Mouse (Mus musculus): ENCODE results near the gene Klhl9. TPM values are rescaled to one million over a fixed set of nuclear protein-coding genes. Genes with fewer than 3 reads are reported as not detected.
"Not testable (repeated sequence)": the region's sequence is repeated elsewhere in the genome, so short reads cannot be mapped to it uniquely, and the experiment has no call there.

Klhl9 gene
- polyA plus RNA-seq (2016; fragmentation: Nextera tagmentation; extraction: Ambion mirVana): 144 and 152 TPM in 2 replicates

GRCm38 (mm10) chr4:88721791-88722721 is at the start of gene Klhl9, which contains the start of gene Gm26566:
Gene Klhl9, minus strand, starts transcription at chr4:88722465.
Gene Gm26566, plus strand, starts transcription at chr4:88721805.
- Histone ChIP-seq H3K36me3 (peaks cover 12% of the 10 kb centered on the region), H3K4me2 (replicated peaks) (peak within 1 kb of the TSS; percentile 81), H3K9ac (peak within 1 kb of the TSS; percentile 99), H3K4me1 (peaks cover 26% of the 10 kb centered on the region), H3K4me3 (peak within 1 kb of the TSS; percentile 92), H3K27me3 (no peaks in the 10 kb centered on the region), H3K27ac (peak within 1 kb of the TSS; percentile 99), H3K9me3 (replicated peaks) (no peaks in the 10 kb centered on the region)
- peak; percentile 97 for ATAC-seq (ENCODE audit: low FRiP score)
- WGBS: under 1% methylated on average over 81 of the region's 82 CpGs

GRCm38 (mm10) chr4:88763384-88764018 is 41.2 kb upstream of the Klhl9 start:
- not testable (repeated sequence) for H3K36me3 ChIP-seq; H3K4me1 ChIP-seq; H3K9ac ChIP-seq; H3K9me3 ChIP-seq (replicated peaks); H3K27me3 ChIP-seq; H3K27ac ChIP-seq; ATAC-seq (ENCODE audit: low FRiP score)
- Histone ChIP-seq H3K4me3 (peak overlapping the region; percentile 30), H3K4me2 (replicated peaks) (peak overlapping the region; percentile 56)
- 3% methylated on average over 32 of the region's 42 CpGs for WGBS

DNA sequence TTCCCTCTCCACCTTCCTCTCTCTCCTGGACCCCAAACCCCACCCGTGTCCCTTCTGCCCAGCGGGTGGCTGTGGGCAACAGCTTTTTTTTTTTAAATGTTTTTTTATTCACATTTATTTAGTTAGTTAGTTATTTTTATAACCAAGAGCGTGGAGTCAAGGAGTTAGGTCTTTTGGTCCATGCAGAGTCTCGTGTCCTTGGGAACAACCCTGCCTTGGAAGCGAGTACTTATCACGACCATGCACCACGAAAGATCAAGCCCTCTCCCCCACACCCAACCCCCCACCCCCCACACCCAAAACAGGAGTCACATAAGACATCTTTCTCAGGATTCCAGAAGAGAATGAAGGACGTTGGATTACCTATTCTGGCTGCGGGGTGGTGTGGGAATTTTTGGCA is 40.1 kb upstream of the Klhl9 start:
- not testable (repeated sequence) for H3K9me3 ChIP-seq (replicated peaks); ATAC-seq (ENCODE audit: low FRiP score); H3K36me3 ChIP-seq; H3K9ac ChIP-seq; H3K4me2 ChIP-seq (replicated peaks); H3K4me1 ChIP-seq; H3K4me3 ChIP-seq; H3K27me3 ChIP-seq; H3K27ac ChIP-seq
- 54% methylated on average over 9 of the region's 9 CpGs for WGBS

GRCm38 (mm10) chr4:88761776-88762175 is 39.5 kb upstream of the Klhl9 start:
- ATAC-seq (ENCODE audit: low FRiP score): not testable (repeated sequence)
- 63% methylated on average over 6 of the region's 8 CpGs for WGBS

DNA sequence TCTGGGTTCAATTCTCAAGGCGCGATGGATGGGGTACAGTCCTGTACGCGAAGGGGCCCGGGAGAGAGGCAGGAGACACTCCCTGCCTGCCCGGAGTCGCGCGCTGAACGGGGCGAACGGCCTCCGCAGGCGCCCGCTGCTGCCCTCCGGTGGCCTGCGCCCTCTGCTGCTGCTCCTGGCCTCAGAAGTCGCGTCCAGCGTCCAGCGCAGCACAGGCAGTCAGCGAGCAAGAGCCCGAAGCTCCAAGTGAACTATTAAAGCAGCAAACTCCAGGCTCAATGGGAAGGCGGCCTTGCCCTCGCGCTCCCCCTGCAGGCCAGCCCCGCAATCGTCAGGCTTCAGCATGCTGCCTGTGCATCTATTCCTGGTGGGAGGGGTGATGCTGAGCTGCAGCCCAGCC is 38.2 kb upstream of the Klhl9 start:
- Histone ChIP-seq H3K4me2 (replicated peaks) (peak overlapping the region; percentile 52), H3K4me3 (peak overlapping the region; percentile 32)
- H3K4me1 ChIP-seq; H3K36me3 ChIP-seq; H3K27ac ChIP-seq; H3K9ac ChIP-seq; ATAC-seq (ENCODE audit: low FRiP score); H3K9me3 ChIP-seq (replicated peaks); H3K27me3 ChIP-seq: not testable (repeated sequence)
- under 1% methylated on average over 23 of the region's 28 CpGs for WGBS

More at GRCm38 (mm10) chr4:88761776-88762175, 39.5 kb upstream of the Klhl9 start:
- not testable (repeated sequence) for H3K9me3 ChIP-seq (replicated peaks); H3K27ac ChIP-seq; H3K4me3 ChIP-seq; H3K9ac ChIP-seq; H3K27me3 ChIP-seq; H3K36me3 ChIP-seq; H3K4me2 ChIP-seq (replicated peaks); H3K4me1 ChIP-seq

DNA sequence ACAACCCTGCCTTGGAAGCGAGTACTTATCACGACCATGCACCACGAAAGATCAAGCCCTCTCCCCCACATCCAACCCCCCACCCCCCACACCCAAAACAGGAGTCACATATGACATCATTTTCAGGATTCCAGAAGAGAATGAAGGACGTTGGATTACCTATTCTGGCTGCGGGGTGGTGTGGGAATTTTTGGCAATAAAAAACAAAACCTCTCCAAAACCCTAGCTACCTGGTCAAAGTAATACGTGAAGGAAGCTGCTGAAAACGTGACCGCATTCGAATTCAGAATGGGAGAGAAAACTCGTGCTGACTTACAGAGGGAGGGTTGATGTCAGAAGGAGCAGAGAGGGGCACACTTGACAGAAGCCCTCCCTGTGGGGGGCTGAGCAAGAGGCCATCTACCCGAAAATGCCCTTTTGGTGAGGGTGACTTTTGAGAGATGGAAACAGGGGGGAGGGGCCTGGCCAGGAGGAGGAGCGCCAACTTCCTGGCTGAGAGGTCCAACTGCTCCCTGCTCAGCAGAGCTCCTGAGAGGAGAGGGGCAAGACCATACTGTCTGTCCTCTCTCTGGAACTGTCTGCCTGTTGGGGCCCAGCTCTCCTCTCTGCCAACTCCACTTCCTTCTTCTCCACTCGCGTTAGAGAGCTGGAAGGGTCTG is 37.5 kb upstream of the Klhl9 start, which contains the start of gene Gm13283:
TSS of gene Gm13283 (plus strand) at position 510 of the 659 bp plus-strand sequence.
- H3K27me3 ChIP-seq; ATAC-seq (ENCODE audit: low FRiP score); H3K27ac ChIP-seq; H3K9ac ChIP-seq; H3K36me3 ChIP-seq; H3K9me3 ChIP-seq (replicated peaks); H3K4me1 ChIP-seq: not testable (repeated sequence)
- peak within 1 kb of the TSS; percentile 52 for H3K4me2 ChIP-seq (replicated peaks)
- peak within 1 kb of the TSS; percentile 32 for H3K4me3 ChIP-seq
- WGBS: 22% methylated on average over 11 of the region's 14 CpGs

DNA sequence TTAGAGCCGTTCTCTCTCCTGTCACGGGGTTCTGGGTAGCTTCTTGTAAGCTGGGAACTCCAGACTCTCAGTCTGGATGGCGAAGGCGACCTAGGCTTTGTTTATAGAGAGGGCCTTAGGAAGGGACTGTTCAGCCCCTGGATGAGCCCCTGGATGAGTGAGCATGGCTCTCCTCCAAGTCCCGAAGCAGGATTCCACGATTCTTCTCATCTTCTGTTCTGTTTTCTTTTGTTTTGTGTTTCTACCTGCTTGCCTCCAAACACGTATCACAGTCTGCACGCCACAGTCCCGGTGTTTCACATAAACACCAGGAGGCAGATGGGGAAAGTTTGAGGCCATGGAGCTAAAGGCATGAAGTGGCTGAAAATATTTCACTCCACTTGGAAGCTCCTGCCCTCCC is 36.5 kb upstream of the Klhl9 start:
- not testable (repeated sequence) for H3K27ac ChIP-seq; ATAC-seq (ENCODE audit: low FRiP score); H3K9me3 ChIP-seq (replicated peaks); H3K4me2 ChIP-seq (replicated peaks); H3K4me1 ChIP-seq; H3K4me3 ChIP-seq; H3K36me3 ChIP-seq; H3K9ac ChIP-seq; H3K27me3 ChIP-seq
- 89% methylated on average over 9 of the region's 9 CpGs for WGBS

DNA sequence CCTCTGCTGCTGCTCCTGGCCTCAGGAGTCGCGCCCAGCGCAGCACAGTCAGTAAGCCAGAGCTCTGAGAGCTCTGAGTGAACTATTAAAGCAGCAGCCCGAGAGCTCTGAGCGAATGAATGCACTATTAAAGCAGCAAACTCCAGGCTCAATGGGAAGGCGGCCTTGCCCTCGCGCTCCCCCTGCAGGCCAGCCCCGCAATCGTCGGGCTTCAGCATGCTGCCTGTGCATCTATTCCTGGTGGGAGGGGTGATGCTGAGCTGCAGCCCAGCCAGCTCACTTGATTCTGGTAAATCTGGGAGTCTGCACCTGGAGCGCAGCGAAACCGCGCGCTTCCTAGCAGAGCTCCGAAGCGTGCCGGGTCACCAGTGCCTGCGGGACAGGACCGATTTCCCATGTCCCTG is 35.4 kb upstream of the Klhl9 start:
- Histone ChIP-seq H3K9ac (peak overlapping the region; percentile 63; the same call in 1 of the 2 replicates), H3K4me3 (peak overlapping the region; percentile 42), H3K4me2 (replicated peaks) (peak overlapping the region; percentile 83), H3K27ac (peak overlapping the region; percentile 80)
- ATAC-seq (ENCODE audit: low FRiP score): peak; percentile 100
- 0% methylated on average over 21 of the region's 21 CpGs for WGBS
- not testable (repeated sequence) for H3K36me3 ChIP-seq; H3K27me3 ChIP-seq; H3K4me1 ChIP-seq; H3K9me3 ChIP-seq (replicated peaks)

DNA sequence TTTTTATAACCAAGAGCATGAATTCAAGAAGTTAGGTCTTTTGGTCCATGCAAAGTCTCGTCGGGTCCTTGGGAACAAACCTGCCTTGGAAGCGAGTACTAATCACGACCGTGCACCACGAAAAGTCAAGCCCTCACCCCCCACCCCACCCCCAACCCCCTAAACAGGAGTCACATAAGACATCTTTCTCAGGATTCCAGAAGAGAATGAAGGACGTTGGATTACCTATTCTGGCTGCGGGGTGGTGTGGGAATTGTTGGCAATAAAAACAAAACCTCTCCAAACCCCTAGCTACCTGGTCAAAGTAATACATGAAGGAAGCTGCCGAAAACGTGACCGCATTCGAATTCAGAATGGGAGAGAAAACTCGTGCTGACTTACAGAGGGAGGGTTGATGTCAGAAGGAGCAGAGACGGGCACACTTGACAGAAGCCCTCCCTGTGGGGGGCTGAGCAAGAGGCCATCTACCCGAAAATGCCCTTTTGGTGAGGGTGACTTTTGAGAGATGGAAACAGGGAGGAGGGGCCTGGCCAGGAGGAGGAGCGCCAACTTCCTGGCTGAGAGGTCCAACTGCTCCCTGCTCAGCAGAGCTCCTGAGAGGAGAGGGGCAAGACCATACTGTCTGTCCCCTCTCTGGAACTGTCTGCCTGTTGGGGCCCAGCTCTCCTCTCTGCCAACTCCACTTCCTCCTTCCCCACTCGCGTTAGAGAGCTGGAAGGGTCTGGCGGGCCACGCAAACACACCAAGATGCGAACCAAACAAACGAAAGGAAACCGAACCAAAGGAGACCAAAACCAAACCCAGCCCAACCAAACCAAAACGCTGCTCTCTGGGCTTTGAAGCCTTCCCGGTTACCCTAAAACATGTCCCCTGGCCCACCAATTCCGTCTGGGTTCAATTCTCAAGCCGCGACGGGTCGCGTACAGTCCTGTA is 34.6 kb upstream of the Klhl9 start:
- H3K36me3 ChIP-seq; H3K27me3 ChIP-seq; H3K4me1 ChIP-seq; H3K9me3 ChIP-seq (replicated peaks); ATAC-seq (ENCODE audit: low FRiP score): not testable (repeated sequence)
- Histone ChIP-seq H3K9ac (peak overlapping the region; percentile 63), H3K4me2 (replicated peaks) (peak overlapping the region; percentile 83), H3K4me3 (peak overlapping the region; percentile 42), H3K27ac (peak overlapping the region; percentile 80)
- 12% methylated on average over 29 of the region's 31 CpGs for WGBS

- WGBS: 77% methylated on average over 15 of the region's 15 CpGs
- not testable (repeated sequence) for H3K4me2 ChIP-seq (replicated peaks); H3K27ac ChIP-seq; H3K27me3 ChIP-seq; H3K4me3 ChIP-seq; H3K9me3 ChIP-seq (replicated peaks); H3K4me1 ChIP-seq; H3K9ac ChIP-seq; ATAC-seq (ENCODE audit: low FRiP score); H3K36me3 ChIP-seq
Measured at GRCm38 (mm10) chr4:88754818-88755340, 32.6 kb upstream of the Klhl9 start, which contains the start of gene Gm13271. Gene Gm13271, plus strand, starts transcription at chr4:88754868.

- WGBS: 63% methylated on average over 6 of the region's 6 CpGs
- no peak overlapping the region for H3K27ac ChIP-seq
- H3K4me3 ChIP-seq: no peak overlapping the region
- no peak overlapping the region for H3K9ac ChIP-seq
- no peak overlapping the region for H3K4me2 ChIP-seq (replicated peaks)
- H3K9me3 ChIP-seq (replicated peaks): no peaks in the 10 kb centered on the region
- no peak for ATAC-seq (ENCODE audit: low FRiP score)
- H3K36me3 ChIP-seq: no peaks in the 10 kb centered on the region
- H3K4me1 ChIP-seq: 0 out of 2 replicates have a peak, but pooled peaks cover 3% of the 10 kb centered on the region
- no peaks in the 10 kb centered on the region for H3K27me3 ChIP-seq
Measured at GRCm38 (mm10) chr4:88749926-88750325, 27.7 kb upstream of the Klhl9 start.

Measured in hindbrain, embryonic 12.5 days (tissue).